Mouse (Mus musculus): ENCODE results near the gene Tada3. TPM values are rescaled to one million over a fixed set of nuclear protein-coding genes. Genes with fewer than 3 reads are reported as not detected.

The Tada3 gene
- 10 to 100 TPM; 51.0 to 58.4 TPM for total RNA-seq (2021)
- long read RNA-seq, transcript Tada3-201 (9 exons, 2,848 nt): major isoform, 8 of 44 reads
- long read RNA-seq, partial matches to known transcripts: 4 of 44 reads
- long read RNA-seq, other reads (novel, unspliced or antisense): 32 of 44 reads

DNA sequence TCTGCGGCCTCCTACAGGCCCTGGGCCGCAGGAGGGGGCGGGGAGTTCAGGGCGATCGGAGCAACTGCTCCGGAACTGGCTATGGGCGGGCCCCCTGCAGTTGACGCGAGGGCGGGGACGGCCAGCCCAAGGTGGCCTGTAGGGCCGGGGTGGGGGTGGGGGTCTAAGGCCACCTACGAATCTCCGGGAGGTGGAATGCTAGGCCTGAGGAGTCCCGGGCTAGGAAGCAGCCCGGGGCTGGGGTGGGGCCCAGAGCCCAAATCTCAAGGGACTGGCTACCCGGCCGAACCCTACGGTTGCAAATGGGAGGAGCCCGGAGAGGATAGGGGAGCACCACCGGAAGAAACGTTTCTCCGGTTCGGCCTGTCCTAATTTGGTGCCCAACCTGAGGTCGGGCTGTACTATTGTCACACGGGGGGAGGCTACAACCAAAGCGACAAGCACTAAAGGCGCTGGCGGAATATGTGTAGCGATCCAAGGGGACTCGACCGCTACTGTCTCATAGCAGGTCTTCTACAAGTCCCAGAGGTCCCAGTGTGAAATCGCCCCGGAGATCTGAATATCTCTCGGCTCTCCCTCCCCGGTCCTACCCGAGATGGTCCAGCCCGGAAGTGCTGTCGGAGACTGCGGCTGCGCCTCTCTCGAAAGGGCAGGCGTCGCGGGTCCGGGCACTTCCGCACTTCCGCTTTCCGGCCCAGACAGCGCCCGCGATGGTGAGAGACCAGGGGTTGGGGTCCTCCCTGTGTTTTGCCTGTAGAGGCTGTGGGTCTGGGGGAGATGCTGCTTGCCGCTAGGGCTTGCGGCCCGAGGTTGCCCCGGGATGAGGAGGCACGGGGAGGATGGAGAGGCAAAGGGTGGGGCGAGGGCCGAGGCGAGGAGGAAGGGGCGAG is at the start of gene Tada3, which contains the start of gene Arpc4:
Gene Tada3 (minus strand): TSS at position 388 of the 890 bp plus-strand sequence.
Gene Arpc4 (plus strand): TSS at position 620 of the 890 bp plus-strand sequence.
- DNase-seq (ENCODE audit: low spot score in 2 of 2): peak; percentile 90 to 92

DNA sequence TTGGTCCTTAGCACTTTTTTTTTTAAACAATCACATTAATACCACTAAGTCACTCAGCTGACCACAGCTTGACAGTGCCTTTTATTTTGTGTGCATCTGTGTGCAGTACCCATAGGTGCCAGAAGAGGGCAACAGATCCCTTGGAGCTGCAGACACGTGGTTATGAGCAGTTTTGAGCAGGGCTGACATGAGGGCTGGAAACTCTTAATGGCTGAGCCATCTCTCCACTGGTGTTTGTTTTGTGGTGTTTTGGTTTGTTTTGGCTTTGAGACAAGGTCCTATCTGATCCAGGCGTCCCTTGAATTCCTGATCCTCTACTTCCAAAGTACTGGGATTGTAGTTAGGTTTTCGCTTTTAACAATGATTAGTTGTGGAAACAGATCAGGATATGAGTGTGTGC is 49.7 kb upstream of the Tada3 start:
- DNase-seq (ENCODE audit: low spot score in 2 of 2): peak in 1 of 2 experiments; percentile 46

DNA sequence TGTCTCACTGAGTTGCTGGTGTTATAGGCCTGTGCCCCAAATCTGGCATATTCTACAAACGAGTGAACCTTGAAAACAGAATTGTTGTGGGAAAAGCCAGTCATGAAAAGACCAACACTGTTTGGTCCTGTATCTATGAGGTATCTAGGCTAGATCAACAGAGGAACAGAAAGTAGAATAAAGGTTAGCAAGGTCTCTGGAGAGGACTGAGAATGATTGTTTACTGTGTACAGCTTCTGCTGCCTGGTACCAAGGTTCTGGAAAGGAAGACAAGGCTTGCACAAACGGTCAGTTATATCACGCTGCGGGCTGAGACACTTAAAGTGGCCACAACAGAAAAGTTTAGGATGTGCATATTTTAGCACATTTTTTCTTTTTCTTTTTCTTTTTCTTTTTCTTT is 49.0 kb upstream of the Tada3 start:
- DNase-seq (ENCODE audit: low spot score in 2 of 2): no peak

DNA sequence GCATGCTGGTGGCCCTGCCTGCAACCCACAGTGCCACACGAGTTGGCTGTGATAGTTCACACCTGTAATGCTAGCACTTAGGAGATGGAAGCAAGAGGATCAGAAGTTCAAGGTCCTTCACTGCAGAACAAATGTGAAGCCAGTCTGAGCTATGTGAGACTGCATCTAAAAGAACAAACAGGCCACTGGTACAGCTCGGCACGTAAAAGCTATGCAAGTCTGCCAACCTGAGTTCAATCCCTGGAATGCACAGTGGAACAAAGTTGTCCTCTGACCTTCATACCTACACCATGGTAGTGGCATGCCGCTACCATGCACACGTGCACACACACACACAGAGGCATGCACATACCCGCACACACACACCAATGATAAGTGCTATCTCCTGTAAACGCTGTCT is 46.5 kb upstream of the Tada3 start:
- no peak for DNase-seq (ENCODE audit: low spot score in 2 of 2)

DNA sequence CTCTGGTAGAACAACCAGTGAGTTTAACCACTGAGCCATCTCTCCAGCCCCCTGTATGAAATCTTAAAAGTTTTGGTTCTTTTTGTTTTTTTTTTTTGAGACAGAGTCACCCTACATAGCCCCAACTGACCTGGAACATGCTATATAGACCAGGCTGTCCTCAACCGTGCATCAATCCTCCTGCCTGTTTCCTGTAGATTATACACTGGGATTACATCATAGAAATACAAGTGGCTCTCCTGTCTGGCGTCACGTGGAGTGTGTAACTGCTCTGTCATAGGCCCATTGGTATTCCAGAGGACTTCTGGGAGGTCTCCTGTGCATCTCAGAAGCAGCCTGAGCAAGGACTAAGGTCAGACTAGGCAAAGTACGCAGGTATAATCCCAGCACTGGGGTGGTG is 45.3 kb upstream of the Tada3 start:
- DNase-seq (ENCODE audit: low spot score in 2 of 2): no peak

DNA sequence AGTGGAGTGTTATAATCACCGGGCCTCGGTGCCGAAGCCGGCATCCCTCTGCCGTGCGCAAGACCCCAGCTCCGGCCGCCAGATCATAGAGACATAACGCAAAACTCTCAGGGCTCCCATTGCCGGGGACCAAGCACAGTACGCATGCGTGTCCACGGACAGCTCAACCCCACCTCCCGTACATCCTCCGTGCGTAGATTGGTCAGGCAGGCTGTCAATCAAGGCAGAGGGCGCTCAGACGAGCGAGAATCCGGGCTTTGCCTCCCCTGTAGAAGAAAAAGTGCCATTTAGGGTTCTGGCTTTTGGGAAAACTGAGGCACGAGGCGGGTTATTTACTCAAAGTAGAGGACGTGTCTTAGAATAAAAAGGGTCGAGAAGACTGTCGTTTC is 41.5 kb upstream of the Tada3 start, which contains the start of gene Rpusd3:
Gene Rpusd3 (minus strand): TSS at position 142 of the 389 bp plus-strand sequence.
- peak; percentile 100 for DNase-seq (ENCODE audit: low spot score in 2 of 2)

DNA sequence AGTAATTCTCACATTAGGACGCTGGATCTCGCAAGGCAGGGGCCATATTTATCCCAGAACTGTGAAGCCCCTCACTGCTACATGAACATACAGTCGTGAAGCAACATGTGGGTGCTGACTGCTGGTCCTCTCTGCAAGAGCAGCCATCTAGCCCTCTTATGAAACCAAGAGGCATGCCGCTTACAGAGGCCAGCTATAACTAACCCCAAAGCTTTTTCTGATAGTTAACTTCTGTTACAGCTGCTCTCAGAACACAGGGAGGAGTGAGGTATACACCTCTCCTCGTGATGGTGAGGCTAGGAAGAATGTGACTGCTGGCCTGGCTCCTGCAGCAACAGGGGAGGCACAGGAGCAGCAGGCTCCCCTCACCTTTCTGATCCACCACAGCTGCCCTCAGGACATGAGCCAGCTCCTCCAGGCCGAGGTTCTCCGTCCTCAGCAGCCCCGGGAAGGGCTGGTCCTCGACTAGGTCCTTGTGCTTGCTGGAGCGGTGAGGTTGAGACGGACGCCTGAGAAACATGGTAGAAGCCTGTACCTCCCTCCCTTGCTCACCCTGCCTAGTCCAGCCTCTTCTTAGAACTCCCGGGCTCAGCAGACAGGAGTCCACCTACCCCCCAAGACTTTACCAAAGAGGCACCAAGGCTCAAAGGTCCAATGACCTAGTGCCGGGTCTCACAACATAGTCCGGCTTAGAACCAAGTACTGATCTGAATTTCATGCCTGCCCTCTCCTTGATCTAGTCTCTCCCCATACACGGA is 40.9 kb upstream of the Tada3 start:
- DNase-seq (ENCODE audit: low spot score in 2 of 2): peak in 1 of 2 experiments; percentile 48

DNA sequence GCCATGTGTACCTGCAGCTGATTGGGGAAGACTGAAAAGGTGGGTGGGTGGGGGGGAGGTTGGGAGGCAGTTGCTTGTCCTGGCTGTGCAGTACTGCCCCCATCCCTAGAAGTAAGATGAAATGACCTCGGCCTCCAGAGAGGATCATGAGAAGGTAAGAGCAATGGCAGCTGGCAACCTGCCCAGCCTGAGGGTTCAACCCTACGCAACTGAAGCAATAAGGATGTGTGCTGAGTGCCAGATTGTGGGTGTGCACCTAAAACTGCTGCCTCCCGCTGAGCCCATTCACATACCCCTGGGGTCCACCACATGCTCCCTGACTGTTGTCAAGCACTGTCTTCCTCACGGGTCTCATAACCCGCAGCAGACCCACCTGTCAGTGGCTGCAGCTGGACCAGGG is 38.7 kb upstream of the Tada3 start:
- no peak for DNase-seq (ENCODE audit: low spot score in 2 of 2)

DNA sequence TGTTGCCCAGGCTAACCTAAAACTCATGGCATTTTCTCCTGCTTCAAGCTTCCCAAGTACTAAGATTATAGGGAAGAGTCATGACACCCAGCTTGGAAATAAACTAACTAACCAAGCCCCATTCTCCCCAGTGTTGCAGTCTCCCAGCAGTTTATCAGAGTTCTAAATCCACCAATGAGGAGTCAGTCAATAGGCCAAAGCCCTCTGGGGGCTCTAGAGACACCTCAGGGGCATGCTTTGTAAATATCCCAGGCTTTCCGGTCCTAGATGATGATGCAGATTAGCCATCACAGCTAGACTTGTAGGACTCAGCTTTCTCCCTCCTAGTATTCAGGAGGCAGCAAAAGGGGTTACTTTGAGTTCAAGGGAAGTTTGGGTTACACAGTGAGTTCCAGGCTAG is 32.3 kb upstream of the Tada3 start:
- DNase-seq (ENCODE audit: low spot score in 2 of 2): no peak

DNA sequence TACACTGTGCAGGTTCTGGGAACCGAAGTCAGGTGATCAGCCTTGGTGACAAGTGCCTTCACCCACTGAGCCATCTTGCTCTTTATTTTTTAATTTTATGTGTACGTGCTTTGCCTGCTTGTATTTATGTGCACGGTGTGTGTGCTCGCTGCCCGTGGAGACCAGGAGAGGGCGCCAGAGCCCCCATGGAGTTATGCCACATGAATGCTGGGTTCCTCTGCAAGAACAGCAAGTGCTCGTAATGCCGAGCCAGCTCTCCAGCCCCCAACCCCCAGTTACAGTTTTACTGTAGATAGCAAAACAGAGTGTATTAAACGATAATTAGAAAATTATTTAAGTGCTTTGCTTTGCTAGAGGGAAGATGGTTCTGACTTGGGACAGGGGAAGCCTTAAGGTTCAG is 29.0 kb upstream of the Tada3 start:
- peak; percentile 52 to 55 for DNase-seq (ENCODE audit: low spot score in 2 of 2)

DNA sequence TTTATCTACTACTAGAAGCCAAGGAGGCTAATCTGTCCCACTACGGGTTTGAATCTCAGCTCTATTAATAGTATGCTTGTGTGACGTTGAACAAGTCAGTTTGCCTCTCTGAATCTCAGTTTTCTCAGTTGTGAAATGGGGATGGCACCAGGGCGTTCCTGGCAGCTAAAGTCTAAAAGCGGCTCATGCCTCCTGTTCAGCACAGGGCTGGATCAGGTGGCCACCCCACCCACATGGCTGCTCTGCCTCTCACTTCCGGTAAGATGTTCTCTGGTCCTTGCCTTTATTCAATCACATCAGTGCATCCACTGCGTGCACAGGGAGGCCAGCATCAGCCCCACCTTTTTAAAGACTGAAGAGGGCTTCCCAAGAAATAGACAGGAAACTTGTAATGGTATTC is 27.8 kb upstream of the Tada3 start:
- no peak for DNase-seq (ENCODE audit: low spot score in 2 of 2)

DNA sequence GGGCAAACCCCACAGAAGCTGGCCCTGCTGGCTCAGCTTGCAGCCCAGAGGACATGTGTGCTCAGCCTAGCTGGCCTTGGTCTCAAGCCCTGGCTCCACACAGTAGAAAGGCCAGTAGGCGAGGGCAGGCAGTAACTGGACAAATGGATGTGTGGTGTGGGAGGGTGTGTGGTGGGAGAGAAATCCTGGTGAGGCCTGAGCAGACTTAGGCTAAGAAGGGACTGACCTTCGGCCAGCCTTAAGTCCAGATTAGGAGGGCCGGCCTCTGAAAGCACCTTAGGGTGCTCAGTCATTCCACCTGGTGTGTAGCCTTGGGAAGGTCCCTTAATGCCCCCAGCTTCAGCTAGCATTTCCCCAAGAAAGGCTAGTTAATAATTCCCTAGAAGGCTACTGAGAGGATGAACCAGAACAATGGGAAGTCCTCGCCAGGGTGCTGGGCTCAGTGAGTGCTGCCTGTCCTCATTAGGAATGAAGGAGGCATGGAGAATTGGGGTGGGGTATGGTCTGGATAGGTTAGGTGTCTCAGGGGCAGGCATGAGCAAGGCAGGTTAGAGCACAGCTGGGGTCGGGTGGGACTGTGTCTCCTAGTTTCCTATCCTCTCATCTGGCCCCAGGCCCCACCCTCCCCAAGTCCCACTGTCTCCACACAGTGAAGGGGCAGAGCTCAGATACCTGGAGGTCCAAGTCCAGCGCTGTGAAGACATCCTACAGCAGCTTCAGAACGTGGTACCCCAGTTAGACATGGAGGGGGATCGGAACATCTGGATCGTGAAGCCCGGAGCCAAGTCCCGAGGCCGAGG is 27.2 kb upstream of the Tada3 start:
- no peak for DNase-seq (ENCODE audit: low spot score in 2 of 2)

DNA sequence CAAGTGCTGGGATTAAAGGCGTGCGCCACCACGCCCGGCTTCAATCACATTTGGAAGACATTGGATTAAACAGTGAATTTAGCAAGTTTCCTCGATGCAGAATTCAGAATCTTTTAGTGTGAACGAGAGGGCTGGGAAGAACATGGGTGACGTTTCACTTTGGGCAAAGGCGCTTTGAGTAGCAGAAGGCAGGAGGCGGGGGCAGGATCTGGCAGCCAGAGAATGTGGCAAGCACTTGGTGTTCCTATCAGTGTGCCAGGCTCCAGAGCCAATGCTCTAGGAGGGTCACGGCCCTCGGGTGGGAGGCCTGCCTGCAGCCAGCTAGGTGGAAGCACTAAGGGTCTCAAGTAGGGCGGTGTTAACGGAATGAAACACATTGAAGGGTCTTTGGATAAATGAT is 24.4 kb upstream of the Tada3 start:
- peak; percentile 44 to 50 for DNase-seq (ENCODE audit: low spot score in 2 of 2)

DNA sequence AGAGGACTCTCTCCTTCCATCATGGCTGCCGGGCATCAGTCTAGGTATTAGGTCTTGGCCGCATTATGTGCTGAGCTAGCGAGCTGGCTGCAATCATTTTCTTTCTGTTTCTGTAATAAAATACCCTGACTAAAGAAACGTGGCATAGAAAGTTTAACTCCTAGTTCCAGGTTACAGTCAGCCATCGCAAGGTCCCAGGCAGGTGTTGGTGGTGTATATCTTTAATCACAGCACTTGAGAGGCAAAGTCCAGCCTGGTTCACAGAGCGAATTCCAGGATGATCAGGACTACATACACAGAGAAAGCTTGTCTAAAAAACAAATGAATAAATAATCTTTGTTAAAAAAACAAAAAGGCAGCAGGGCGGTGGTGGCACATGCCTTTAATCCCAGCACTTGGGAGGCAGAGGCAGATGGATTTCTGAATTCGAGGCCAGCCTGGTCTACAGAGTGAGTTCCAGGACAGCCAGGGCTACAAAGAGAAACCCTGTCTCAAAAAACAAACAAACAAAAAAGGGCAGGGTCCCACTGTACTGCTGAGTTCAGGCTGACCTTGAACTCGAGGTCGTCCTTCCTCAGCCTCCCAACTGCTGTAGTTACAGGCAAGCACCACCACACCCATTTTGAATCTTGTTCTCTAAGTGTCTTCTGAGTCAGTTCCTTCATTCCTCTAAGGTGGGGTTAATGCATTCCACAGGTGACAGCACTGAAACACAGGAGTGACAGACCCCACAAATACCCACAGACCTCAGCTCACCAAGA is 18.8 kb upstream of the Tada3 start:
- DNase-seq (ENCODE audit: low spot score in 2 of 2): no peak

DNA sequence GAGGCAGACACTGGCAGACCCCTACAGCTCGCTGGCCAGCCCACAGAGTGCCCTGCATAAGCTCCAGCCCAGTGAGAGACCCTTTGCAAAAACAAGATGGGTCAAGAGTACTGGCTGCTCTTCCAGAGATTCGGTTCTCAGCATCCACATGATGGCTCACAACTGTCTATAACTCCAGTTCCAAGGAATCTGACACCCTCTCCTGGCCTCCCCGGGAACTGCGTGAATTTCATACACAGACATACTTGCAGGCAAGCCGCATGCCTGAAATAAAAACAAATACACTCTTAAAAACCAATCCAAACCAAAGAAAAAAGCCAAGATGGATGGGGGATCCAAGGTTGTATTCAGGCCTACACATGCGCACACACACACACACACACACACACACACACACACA is 17.8 kb upstream of the Tada3 start:
- no peak for DNase-seq (ENCODE audit: low spot score in 2 of 2)

DNA sequence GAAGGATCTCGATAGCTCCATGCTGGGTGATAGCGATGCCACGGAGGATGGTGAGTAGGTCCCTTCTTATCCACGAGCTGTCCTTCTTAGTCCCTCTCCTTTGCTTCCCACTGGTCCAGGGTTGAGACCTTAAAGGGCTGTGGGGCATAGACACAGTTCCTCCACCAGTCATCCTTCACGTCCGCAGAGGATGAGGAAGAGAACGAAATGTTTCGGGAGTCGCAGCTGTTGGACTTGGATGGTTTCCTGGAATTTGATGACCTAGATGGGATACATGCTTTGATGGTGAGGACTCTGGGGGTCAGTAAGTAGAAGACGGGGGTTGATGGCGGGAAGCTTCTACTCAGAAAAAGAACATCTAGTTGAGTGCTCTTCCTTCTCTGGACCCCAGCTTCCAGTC is 17.1 kb upstream of the Tada3 start:
- DNase-seq (ENCODE audit: low spot score in 2 of 2): no peak

DNA sequence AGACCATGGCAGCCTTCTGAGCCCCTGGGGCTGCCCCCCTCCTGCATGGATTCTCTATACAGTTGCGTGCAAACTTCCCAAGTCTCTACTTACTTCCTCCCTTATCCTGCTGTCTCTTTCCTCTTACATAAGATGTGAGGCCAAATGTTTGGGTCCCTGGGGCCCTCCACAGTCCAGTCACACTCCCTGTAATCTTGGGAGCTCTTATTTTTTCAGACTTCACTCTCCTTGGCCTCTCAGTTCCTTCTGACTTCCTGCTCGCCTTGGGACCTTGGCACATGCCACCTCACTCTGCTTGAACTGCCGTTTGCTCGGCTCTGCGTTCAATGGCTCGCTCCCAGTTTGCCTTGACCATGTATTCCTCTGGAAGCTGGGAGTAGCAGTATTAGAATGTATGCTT is 16.3 kb upstream of the Tada3 start:
- no peak for DNase-seq (ENCODE audit: low spot score in 2 of 2)

DNA sequence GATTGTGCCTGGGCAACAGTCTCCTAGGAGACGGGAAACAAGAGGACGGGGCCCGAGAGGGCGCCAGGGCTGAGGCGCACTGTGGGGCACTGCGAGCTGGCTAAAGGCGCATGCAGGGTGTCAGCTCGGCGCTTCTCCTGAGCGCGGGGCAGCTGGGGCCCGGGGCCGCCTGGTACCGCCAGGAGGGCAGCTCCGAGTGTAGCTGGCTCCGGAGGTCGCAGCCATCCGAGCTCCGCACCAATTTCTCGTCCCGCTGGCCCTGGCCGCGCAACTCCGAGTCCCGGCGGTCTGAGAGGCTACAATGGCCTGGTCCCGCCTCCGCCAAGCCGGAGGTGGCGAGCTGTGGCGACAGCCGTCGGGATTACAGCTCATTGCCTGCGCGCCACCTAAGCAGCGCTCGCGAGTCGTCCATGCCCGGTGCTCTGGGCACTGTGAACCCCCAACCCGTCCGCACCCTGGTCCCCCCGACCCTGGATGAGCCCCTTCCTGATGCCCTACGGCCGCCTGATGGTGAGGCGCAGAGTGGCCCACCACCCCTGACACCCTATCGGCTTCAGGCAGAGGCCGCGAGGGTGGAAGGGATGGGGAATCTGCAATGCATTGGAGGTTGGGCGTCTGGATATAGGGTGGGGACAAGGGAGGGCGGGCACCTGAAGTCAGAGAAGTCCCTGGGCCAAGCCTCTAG is 14.8 kb upstream of the Tada3 start:
- peak; percentile 71 to 73 for DNase-seq (ENCODE audit: low spot score in 2 of 2)

DNA sequence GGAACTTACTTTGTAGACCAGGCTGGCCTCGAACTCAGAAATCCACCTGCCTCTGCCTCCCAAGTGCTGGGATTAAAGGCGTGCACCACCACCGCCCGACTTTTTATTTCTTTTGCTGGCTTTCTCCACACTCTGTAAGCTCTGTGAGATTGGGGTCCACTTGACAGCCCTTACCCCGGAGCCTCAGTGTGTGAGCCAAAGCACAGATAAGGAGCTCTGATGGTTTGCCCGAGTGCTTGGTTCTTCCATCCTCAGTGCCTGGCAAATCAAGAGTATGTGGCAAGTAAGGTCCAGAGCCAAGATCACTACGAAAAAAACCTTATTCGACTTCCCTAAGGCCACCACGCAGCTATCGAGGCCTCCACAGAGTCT is 14.3 kb upstream of the Tada3 start:
- no peak for DNase-seq (ENCODE audit: low spot score in 2 of 2)

DNA sequence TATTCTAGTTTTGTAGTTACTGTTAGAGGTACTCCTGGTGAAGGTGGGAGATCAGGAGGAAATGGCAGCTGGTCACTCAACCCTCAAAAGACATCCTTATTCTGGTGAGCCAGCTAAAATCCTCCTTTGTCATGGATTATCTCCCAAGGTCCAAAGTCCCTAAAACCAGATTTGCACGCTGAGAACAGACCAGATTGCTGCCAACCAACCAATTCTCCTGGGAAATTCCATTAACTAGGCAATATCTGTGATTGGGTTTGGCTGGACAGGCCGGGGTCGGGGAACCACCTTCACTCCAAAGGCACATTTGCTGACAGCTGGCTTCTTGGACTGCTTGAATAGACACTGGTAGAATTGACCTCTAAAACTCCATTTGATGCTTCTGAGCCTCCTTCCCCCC is 13.0 kb upstream of the Tada3 start:
- no peak for DNase-seq (ENCODE audit: low spot score in 2 of 2)

Measured in layer of hippocampus, postnatal 10 days (tissue).